Mouse (Mus musculus) CH12.LX (cell line): Measurements from ENCODE around the gene Ginm1.

Experiments
- BHLHE40 ChIP-seq: IDR thresholded peaks from 2 replicates; pipeline ENCODE4 v1.6.1; 2011; ENCODE audit warnings: mild to moderate bottlenecking, low read depth, low read length, improper control_type of control experiment
- CTCF ChIP-seq, 2 experiments: IDR thresholded peaks in 1 of 2; conservative IDR thresholded peaks in 1 of 2; 2 replicates each; pipeline ENCODE4 v1.5.1; 2011 to 2012; ENCODE audit warnings: low read depth in 2 of 2, low read length in 2 of 2, improper control_type of control experiment in 1 of 2, inconsistent platforms in 1 of 2, mild to moderate bottlenecking in 1 of 2, moderate library complexity in 1 of 2
- POLR2A ChIP-seq: IDR thresholded peaks from 2 replicates; pipeline ENCODE4 v1.6.1; 2011; ENCODE audit warnings: low read depth, mild to moderate bottlenecking, improper control_type of control experiment, low read length
- TBP ChIP-seq: conservative IDR thresholded peaks from 2 replicates; pipeline ENCODE4 v1.6.1; 2011; ENCODE audit warnings: low read depth, low read length, improper control_type of control experiment
- ZC3H11A ChIP-seq: IDR thresholded peaks from 2 replicates; pipeline ENCODE4 v1.6.1; 2012; ENCODE audit warnings: low read depth, mild to moderate bottlenecking, inconsistent platforms, low read length, improper control_type of control experiment

- no peak for TF ChIP-seq BHLHE40
- TF ChIP-seq POLR2A: no peak
- TF ChIP-seq TBP: no peak
- TF ChIP-seq ZC3H11A: no peak
- no peak for TF ChIP-seq CTCF (conservative IDR thresholded peaks at IDR 0.05 in 1 of 2, IDR thresholded peaks at IDR 0.05 in 1 of 2; ENCODE audit: low read depth in 2 of 2, low read length in 2 of 2)
These were observed 14.3 kb downstream of the Ginm1 start for GRCm38 (mm10) chr10:7778361-7778760.
